In genomic region chr15:80208446-80208845, GRCm38 (mm10) we compare ENCODE assay signal across 19 mouse cellular contexts. TPM values are rescaled to one million over a fixed set of nuclear protein-coding genes. Genes with fewer than 3 reads are reported as not detected.
A peak's percentile ranks its signal among the peaks of the same experiment; 100 is the strongest.
DNase-seq lines count a peak whose midpoint lies in the region; ATAC-seq lines count a peak whose summit lies in the region.
"Had no signal": no experiment of that assay in that cellular context is flagged by ENCODE, and none has a peak within 500 bp of the region (broad histone marks: within the 10 kb centered on the region; RNA-seq: fewer than 3 reads in every experiment).

No protein-coding gene starts in this region.

- peaks cover 9% of the 10 kb centered on the region for H3K36me3 ChIP-seq in midbrain, embryonic 11.5 days (ENCODE audit: control insufficient read depth, insufficient read depth, low read length)
- peaks cover 12% of the 10 kb centered on the region for H3K36me3 ChIP-seq in midbrain, embryonic 15.5 days (replicated peaks)
- peaks cover 18% of the 10 kb centered on the region for H3K36me3 ChIP-seq in midbrain, embryonic 12.5 days
- H3K36me3 ChIP-seq: heart, embryonic 12.5 days; liver, embryonic 13.5 days had no signal

- H3K9me3 ChIP-seq in midbrain, embryonic 11.5 days (ENCODE audit: control insufficient read depth, low read length), result no peaks in the 10 kb centered on the region
- H3K9me3 ChIP-seq in midbrain, embryonic 15.5 days, result no peaks in the 10 kb centered on the region
- H3K9me3 ChIP-seq in midbrain, embryonic 12.5 days, result no peaks in the 10 kb centered on the region
- H3K9me3 ChIP-seq: heart, embryonic 12.5 days; liver, embryonic 13.5 days; megakaryocyte, embryonic 14.5 days; neural tube, embryonic 12.5 days had no signal

- peaks cover 3% of the 10 kb centered on the region; the same call in 1 of the 2 replicates for H3K4me1 ChIP-seq in midbrain, embryonic 11.5 days (ENCODE audit: control insufficient read depth, insufficient read depth, low read length)
- no peaks in the 10 kb centered on the region for H3K4me1 ChIP-seq in midbrain, embryonic 15.5 days
- H3K4me1 ChIP-seq in midbrain, embryonic 12.5 days, result peaks cover 12% of the 10 kb centered on the region; the same call in 1 of the 2 replicates
- H3K4me1 ChIP-seq: heart, embryonic 12.5 days had no signal

- no peak overlapping the region for H3K9ac ChIP-seq in midbrain, embryonic 11.5 days (ENCODE audit: low read length)
- H3K9ac ChIP-seq in midbrain, embryonic 15.5 days, result no peak overlapping the region
- H3K9ac ChIP-seq in midbrain, embryonic 12.5 days (replicated peaks), result 0 out of 2 replicates have a peak overlapping the region, but pooled peaks have one; percentile 15
- H3K9ac ChIP-seq: forebrain, postnatal 0 days; heart, embryonic 12.5 days; liver, embryonic 13.5 days; neural tube, embryonic 12.5 days had no signal

- H3K4me3 ChIP-seq in midbrain, embryonic 11.5 days (ENCODE audit: low read depth, low read length), result no peak overlapping the region
- no peak overlapping the region for H3K4me3 ChIP-seq in midbrain, embryonic 15.5 days
- no peak overlapping the region for H3K4me3 ChIP-seq in midbrain, embryonic 12.5 days
- H3K4me3 ChIP-seq: heart, embryonic 12.5 days; liver, embryonic 13.5 days; megakaryocyte, embryonic 14.5 days; neural tube, embryonic 12.5 days had no signal

- no peak overlapping the region; the same call in 1 of the 2 replicates for H3K27ac ChIP-seq in midbrain, embryonic 11.5 days (ENCODE audit: low read depth, low read length)
- no peak overlapping the region for H3K27ac ChIP-seq in midbrain, embryonic 15.5 days
- 0 out of 2 replicates have a peak overlapping the region, but pooled peaks have one; percentile 20 for H3K27ac ChIP-seq in midbrain, embryonic 12.5 days (replicated peaks)
- H3K27ac ChIP-seq: liver, embryonic 13.5 days; neural tube, embryonic 12.5 days had no signal

- H3K4me2 ChIP-seq in midbrain, embryonic 11.5 days, result no peak overlapping the region
- no peak overlapping the region for H3K4me2 ChIP-seq in midbrain, embryonic 15.5 days
- no peak overlapping the region for H3K4me2 ChIP-seq in midbrain, embryonic 12.5 days (replicated peaks)
- H3K4me2 ChIP-seq: heart, embryonic 12.5 days; liver, embryonic 13.5 days; neural tube, embryonic 12.5 days had no signal

- no peaks in the 10 kb centered on the region for H3K27me3 ChIP-seq in midbrain, embryonic 11.5 days (ENCODE audit: control insufficient read depth, insufficient read depth, low read length)
- H3K27me3 ChIP-seq in midbrain, embryonic 15.5 days (replicated peaks), result no peaks in the 10 kb centered on the region
- no peaks in the 10 kb centered on the region for H3K27me3 ChIP-seq in midbrain, embryonic 12.5 days
- H3K27me3 ChIP-seq: neural tube, embryonic 12.5 days had no signal

- peak; percentile 84 for DNase-seq in midbrain, embryonic 11.5 days (ENCODE audit: low spot score, missing footprints)
- peak; percentile 63 to 70 for DNase-seq in kidney, adult 8-10 months
- DNase-seq in cerebellum, postnatal 4 days (ENCODE audit: low spot score in 2 of 2), result no peak
- no peak for DNase-seq in natural killer cell, adult 2 months (ENCODE audit: low spot score in 2 of 2)
- DNase-seq: cerebellum, adult 18-20 months; forebrain, postnatal 0 days; gastrocnemius, postnatal 14 days; liver, embryonic 13.5 days had no signal

- no peak for ATAC-seq in midbrain, embryonic 11.5 days (ENCODE audit: low FRiP score)
- no peak for ATAC-seq in midbrain, embryonic 15.5 days (replicated peaks)
- ATAC-seq in midbrain, embryonic 12.5 days (ENCODE audit: low FRiP score, low read depth), result no peak
- ATAC-seq in erythroblast, adult 5-6 weeks (replicated peaks; ENCODE audit: low FRiP score, poor library complexity, severe bottlenecking), result no peak
- ATAC-seq: forebrain, postnatal 0 days; intestine, embryonic 16.5 days; lung, postnatal 0 days had no signal

- 10% methylated on average over 4 of the region's 4 CpGs for WGBS in midbrain, embryonic 11.5 days
- 14% methylated on average over 4 of the region's 4 CpGs for WGBS in midbrain, embryonic 15.5 days
- WGBS in midbrain, embryonic 12.5 days, result 9% methylated on average over 4 of the region's 4 CpGs

RNA-seq across cellular contexts. Expression of gene Mief1, which starts 25.4 kb away (rescaled TPM):
- polyA plus RNA-seq in midbrain, embryonic 11.5 days (2014; fragmentation: Nextera tagmentation; extraction: Ambion mirVana), result 35.5 and 40.8 TPM in 2 replicates
- polyA plus RNA-seq in midbrain, embryonic 15.5 days (2015; fragmentation: Nextera tagmentation; extraction: Ambion mirVana), result 35.8 and 39.3 TPM in 2 replicates
- 46.4 and 50.7 TPM in 2 replicates for polyA plus RNA-seq in midbrain, embryonic 12.5 days (2016; fragmentation: Nextera tagmentation; extraction: Ambion mirVana)
- 6.5 and 7.7 TPM in 2 replicates for total RNA-seq in erythroblast, adult 5-6 weeks (2015; ENCODE audit: low replicate concordance)
- total RNA-seq in erythroblast, adult 5-6 weeks (2017; ENCODE audit: low replicate concordance), result 17.8 and 18.8 TPM in 2 replicates

RNA-seq across cellular contexts. Expression of gene AC140267.1, which starts 27.2 kb away (rescaled TPM):
- polyA plus RNA-seq in midbrain, embryonic 11.5 days (2014; fragmentation: Nextera tagmentation; extraction: Ambion mirVana), result not detected in 2 replicates
- polyA plus RNA-seq in midbrain, embryonic 15.5 days (2015; fragmentation: Nextera tagmentation; extraction: Ambion mirVana), result 2.3 TPM in 1 of 2 replicates, not detected in the other
- 4.1 TPM in 1 of 2 replicates, not detected in the other for polyA plus RNA-seq in midbrain, embryonic 12.5 days (2016; fragmentation: Nextera tagmentation; extraction: Ambion mirVana)
- total RNA-seq in erythroblast, adult 5-6 weeks (2015; ENCODE audit: low replicate concordance), result not detected in 2 replicates
- not detected in 2 replicates for total RNA-seq in erythroblast, adult 5-6 weeks (2017; ENCODE audit: low replicate concordance)
- total RNA-seq: CH12.LX; forebrain, postnatal 0 days; hematopoietic stem cell, adult 5-6 weeks had no signal
- polyA plus RNA-seq: forebrain, postnatal 0 days; liver, embryonic 13.5 days; lung, postnatal 0 days; small intestine, adult 2 months had no signal

RNA-seq across cellular contexts. Expression of gene Mgat3, which starts 34.9 kb away (rescaled TPM):
- polyA plus RNA-seq in midbrain, embryonic 11.5 days (2014; fragmentation: Nextera tagmentation; extraction: Ambion mirVana), result 8.0 and 10.7 TPM in 2 replicates
- 15.5 and 16.3 TPM in 2 replicates for polyA plus RNA-seq in midbrain, embryonic 15.5 days (2015; fragmentation: Nextera tagmentation; extraction: Ambion mirVana)
- polyA plus RNA-seq in midbrain, embryonic 12.5 days (2016; fragmentation: Nextera tagmentation; extraction: Ambion mirVana), result 11.8 and 13.1 TPM in 2 replicates
- total RNA-seq in erythroblast, adult 5-6 weeks (2015; ENCODE audit: low replicate concordance), result not detected in 2 replicates
- not detected in 2 replicates for total RNA-seq in erythroblast, adult 5-6 weeks (2017; ENCODE audit: low replicate concordance)
- total RNA-seq: hematopoietic stem cell, adult 5-6 weeks had no signal

RNA-seq across cellular contexts. Expression of gene Atf4, which starts 46.5 kb away (rescaled TPM):
- polyA plus RNA-seq in midbrain, embryonic 11.5 days (2014; fragmentation: Nextera tagmentation; extraction: Ambion mirVana), result 137 and 144 TPM in 2 replicates
- 120 and 121 TPM in 2 replicates for polyA plus RNA-seq in midbrain, embryonic 15.5 days (2015; fragmentation: Nextera tagmentation; extraction: Ambion mirVana)
- polyA plus RNA-seq in midbrain, embryonic 12.5 days (2016; fragmentation: Nextera tagmentation; extraction: Ambion mirVana), result 128 and 134 TPM in 2 replicates
- 86.3 and 108 TPM in 2 replicates for total RNA-seq in erythroblast, adult 5-6 weeks (2015; ENCODE audit: low replicate concordance)
- total RNA-seq in erythroblast, adult 5-6 weeks (2017; ENCODE audit: low replicate concordance), result 148 and 150 TPM in 2 replicates

RNA-seq across cellular contexts. Expression of gene Rps19bp1, which starts 55.7 kb away (rescaled TPM):
- 70.9 and 75.4 TPM in 2 replicates for polyA plus RNA-seq in midbrain, embryonic 11.5 days (2014; fragmentation: Nextera tagmentation; extraction: Ambion mirVana)
- polyA plus RNA-seq in midbrain, embryonic 15.5 days (2015; fragmentation: Nextera tagmentation; extraction: Ambion mirVana), result 69.2 and 75.5 TPM in 2 replicates
- polyA plus RNA-seq in midbrain, embryonic 12.5 days (2016; fragmentation: Nextera tagmentation; extraction: Ambion mirVana), result 56.5 and 60.7 TPM in 2 replicates
- 15.4 and 16.5 TPM in 2 replicates for total RNA-seq in erythroblast, adult 5-6 weeks (2015; ENCODE audit: low replicate concordance)
- total RNA-seq in erythroblast, adult 5-6 weeks (2017; ENCODE audit: low replicate concordance), result 5.0 and 10.1 TPM in 2 replicates

Comparison
In these comparisons a context has a peak if more than half of its experiments do, and no peak if none do; other contexts are left out.
1. DNase-seq: peak in midbrain, embryonic 11.5 days (single experiment) and kidney, adult 8-10 months (2 of 2); none in cerebellum, postnatal 4 days (0 of 2) and natural killer cell, adult 2 months (0 of 2).